Mouse (Mus musculus) stomach, adult 2 months (tissue): Measurements from ENCODE around the gene Wipf1. TPM values are rescaled to one million over a fixed set of nuclear protein-coding genes. Genes with fewer than 3 reads are reported as not detected.

Experiments
- polyA plus RNA-seq: library from polyadenylated mRNA; depleted of rRNA; stranded (reverse); fragments of >200 nt; gene quantifications from 2 replicates; pipeline ENCODE4 v1.2.3, GENCODE M21; 2012; rRNA removed

Gene Wipf1
- 4.9 and 5.1 TPM in 2 replicates for polyA plus RNA-seq

GRCm38 (mm10) chr2:73529356-73530330 is at the start of gene Wipf1:
Gene Wipf1, minus strand, starts transcription at chr2:73529734.

GRCm38 (mm10) chr2:73386356-73387046 is 143.0 kb downstream of the Wipf1 start, which contains the start of gene Gpr155:
Gene Gpr155, minus strand, starts transcription at chr2:73386572.

Other genes starting within 250 kb of the Wipf1 start
- 0.91 and 1.0 TPM in 2 replicates for gene Scrn3, start 217.1 kb downstream of the Wipf1 start, polyA plus RNA-seq
- 0.06 and 0.21 TPM in 2 replicates for gene Cir1, start 217.0 kb downstream of the Wipf1 start, polyA plus RNA-seq
- 2.9 and 3.6 TPM in 2 replicates for gene Gpr155, start 143.2 kb downstream of the Wipf1 start, polyA plus RNA-seq
- gene Chrna1, start 50.6 kb upstream of the Wipf1 start, polyA plus RNA-seq, result 0.18 and 0.22 TPM in 2 replicates
- 2.2 and 3.0 TPM in 2 replicates for gene Chn1, start 245.6 kb upstream of the Wipf1 start, polyA plus RNA-seq